Mouse (Mus musculus): ENCODE results near the gene B4galnt4.

The B4galnt4 gene

GRCm38 (mm10) chr7:141041661-141042060 lies 19.2 kb upstream of the B4galnt4 start:
- DNase-seq (ENCODE audit: low spot score), result peak; percentile 62

GRCm38 (mm10) chr7:141042539-141042938 lies 18.4 kb upstream of the B4galnt4 start:
- DNase-seq (ENCODE audit: low spot score), result no peak

- no peak for DNase-seq (ENCODE audit: low spot score)
Measured at GRCm38 (mm10) chr7:141046931-141047580, 13.8 kb upstream of the B4galnt4 start.

- peak; percentile 62 for DNase-seq (ENCODE audit: low spot score)
Measured at GRCm38 (mm10) chr7:141047581-141048225, 13.2 kb upstream of the B4galnt4 start.

- DNase-seq (ENCODE audit: low spot score), result peak; percentile 85
Measured at GRCm38 (mm10) chr7:141048226-141049218, 12.4 kb upstream of the B4galnt4 start.

- DNase-seq (ENCODE audit: low spot score), result no peak
Measured at GRCm38 (mm10) chr7:141049326-141049725, 11.6 kb upstream of the B4galnt4 start.

- DNase-seq (ENCODE audit: low spot score), result peak; percentile 48
Measured at GRCm38 (mm10) chr7:141051060-141051685, 9.7 kb upstream of the B4galnt4 start.

- DNase-seq (ENCODE audit: low spot score), result no peak
Measured at GRCm38 (mm10) chr7:141052016-141052415, 8.9 kb upstream of the B4galnt4 start.

GRCm38 (mm10) chr7:141052421-141052820 lies 8.5 kb upstream of the B4galnt4 start:
- no peak for DNase-seq (ENCODE audit: low spot score)

GRCm38 (mm10) chr7:141055785-141056184 lies 5.1 kb upstream of the B4galnt4 start:
- no peak for DNase-seq (ENCODE audit: low spot score)

- no peak for DNase-seq (ENCODE audit: low spot score)
Measured at GRCm38 (mm10) chr7:141056976-141057375, 3.9 kb upstream of the B4galnt4 start.

GRCm38 (mm10) chr7:141057541-141057940 lies 3.4 kb upstream of the B4galnt4 start:
- DNase-seq (ENCODE audit: low spot score), result no peak

GRCm38 (mm10) chr7:141058601-141059341 lies 2.1 kb upstream of the B4galnt4 start:
- no peak for DNase-seq (ENCODE audit: low spot score)

- DNase-seq (ENCODE audit: low spot score), result no peak
Measured at GRCm38 (mm10) chr7:141059929-141060328, 975 bp upstream of the B4galnt4 start.

- no peak for DNase-seq (ENCODE audit: low spot score)
Measured at GRCm38 (mm10) chr7:141061269-141061692, 377 bp downstream of the B4galnt4 start.

GRCm38 (mm10) chr7:141062525-141062924 lies 1.6 kb downstream of the B4galnt4 start:
- DNase-seq (ENCODE audit: low spot score), result no peak

GRCm38 (mm10) chr7:141063353-141063752 lies 2.4 kb downstream of the B4galnt4 start:
- no peak for DNase-seq (ENCODE audit: low spot score)

- peak; percentile 59 for DNase-seq (ENCODE audit: low spot score)
Measured at GRCm38 (mm10) chr7:141064175-141064574, 3.3 kb downstream of the B4galnt4 start.

- DNase-seq (ENCODE audit: low spot score), result no peak
Measured at GRCm38 (mm10) chr7:141064576-141064975, 3.7 kb downstream of the B4galnt4 start.

GRCm38 (mm10) chr7:141068351-141068750 lies 7.4 kb downstream of the B4galnt4 start:
- DNase-seq (ENCODE audit: low spot score), result no peak
